Mouse (Mus musculus): ENCODE data around the gene Rfxap. TPM values are rescaled to one million over a fixed set of nuclear protein-coding genes. Genes with fewer than 3 reads are reported as not detected.

Rfxap gene
- 40.0 TPM for polyA plus RNA-seq (2015; fragmentation: Illumina TruSeq; extraction: RNeasy Lipid Tissue Mini Kit (QIAGEN cat#74804); ENCODE audit: low read depth, low replicate concordance)

DNA sequence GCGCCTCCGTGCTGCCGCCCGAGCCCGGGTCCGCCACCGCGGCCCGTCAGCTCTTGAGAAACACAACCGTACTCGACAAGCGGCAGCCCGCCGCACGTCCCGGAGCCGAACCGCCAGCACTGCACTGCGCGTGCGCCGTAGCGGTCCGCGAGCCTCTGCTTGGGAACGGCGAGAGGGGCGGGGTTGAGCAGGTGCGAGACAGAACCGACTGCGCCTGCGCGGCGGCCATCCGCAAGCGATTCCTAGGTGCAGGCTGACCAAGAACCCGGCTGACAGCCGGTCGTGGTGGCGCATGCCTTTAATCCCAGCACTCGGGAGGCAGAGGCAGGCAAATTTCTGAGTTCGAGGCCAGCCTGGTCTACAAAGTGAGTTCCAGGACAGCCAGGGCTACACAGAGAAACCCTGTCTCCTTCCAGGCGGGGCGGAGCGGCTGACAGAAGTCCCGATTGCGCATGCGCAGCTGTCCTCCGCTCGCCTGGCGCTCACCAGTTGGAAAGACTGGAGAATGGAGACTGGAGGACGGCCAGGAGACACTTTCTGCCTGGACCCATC lies at the start of gene Rfxap:
Gene Rfxap (minus strand): TSS at position 126 of the 552 bp plus-strand sequence.

DNA sequence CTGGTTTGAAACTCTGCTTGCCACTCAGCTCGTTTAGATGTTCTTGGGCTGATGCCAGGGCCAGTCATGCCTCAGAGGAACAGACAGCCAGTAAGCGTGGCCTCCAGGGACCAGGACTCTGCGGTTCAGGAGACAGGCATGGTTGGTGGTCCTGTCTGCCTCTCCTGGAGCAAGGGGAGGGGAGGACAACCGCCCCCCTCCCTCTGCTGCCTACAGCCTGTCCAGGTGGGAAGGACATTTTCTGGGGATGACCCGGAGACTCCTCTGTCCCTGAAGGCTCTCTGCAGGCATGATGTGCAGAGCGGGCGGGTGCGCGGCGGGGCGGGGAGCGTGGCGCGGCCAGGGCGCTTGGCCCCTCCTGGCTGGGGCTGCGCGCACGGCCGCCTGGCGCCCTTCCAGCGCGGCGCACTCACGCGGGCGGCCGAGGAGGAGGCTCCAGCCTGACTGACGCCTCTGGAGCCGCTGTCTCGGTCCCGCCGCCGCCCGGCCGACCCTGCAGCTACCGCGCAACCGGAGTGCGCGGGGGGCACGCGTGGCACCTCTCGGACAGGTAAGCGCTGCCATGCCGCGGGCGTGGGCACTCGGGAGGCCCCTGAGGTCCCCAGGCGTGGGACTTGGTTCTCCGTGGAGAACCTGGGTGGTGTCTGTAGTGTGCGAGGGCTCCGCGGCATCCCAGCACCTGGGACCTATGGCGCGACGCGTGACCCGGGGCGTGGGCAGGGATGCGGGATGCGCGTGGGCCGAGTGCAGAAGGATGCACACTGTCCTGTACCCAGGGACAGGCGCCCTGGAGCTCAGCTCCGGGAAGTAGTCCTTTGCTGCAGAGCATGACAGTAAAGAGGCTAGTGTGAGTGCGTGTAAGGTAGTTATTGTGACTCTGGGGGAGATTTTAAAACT lies 52.2 kb downstream of the Rfxap start, which contains the start of gene Smad9:
Gene Smad9 (plus strand): TSS at position 438 of the 897 bp plus-strand sequence.

Other genes starting within 250 kb of the Rfxap start
- gene Supt20, start 115.0 kb downstream of the Rfxap start, polyA plus RNA-seq (2015; fragmentation: Illumina TruSeq; extraction: RNeasy Lipid Tissue Mini Kit (QIAGEN cat#74804); ENCODE audit: low read depth, low replicate concordance): 32.2 TPM
- not detected for gene Gm21958, start 93.4 kb downstream of the Rfxap start, polyA plus RNA-seq (2015; fragmentation: Illumina TruSeq; extraction: RNeasy Lipid Tissue Mini Kit (QIAGEN cat#74804); ENCODE audit: low read depth, low replicate concordance)
- 29.3 TPM for gene Exosc8, start 72.4 kb downstream of the Rfxap start, polyA plus RNA-seq (2015; fragmentation: Illumina TruSeq; extraction: RNeasy Lipid Tissue Mini Kit (QIAGEN cat#74804); ENCODE audit: low read depth, low replicate concordance)
- 31.0 TPM for gene Alg5, start 72.3 kb downstream of the Rfxap start, polyA plus RNA-seq (2015; fragmentation: Illumina TruSeq; extraction: RNeasy Lipid Tissue Mini Kit (QIAGEN cat#74804); ENCODE audit: low read depth, low replicate concordance)
- gene Smad9, start 52.2 kb downstream of the Rfxap start, polyA plus RNA-seq (2015; fragmentation: Illumina TruSeq; extraction: RNeasy Lipid Tissue Mini Kit (QIAGEN cat#74804); ENCODE audit: low read depth, low replicate concordance): 7.6 TPM
- 22.8 TPM for gene Sertm1, start 108.1 kb upstream of the Rfxap start, polyA plus RNA-seq (2015; fragmentation: Illumina TruSeq; extraction: RNeasy Lipid Tissue Mini Kit (QIAGEN cat#74804); ENCODE audit: low read depth, low replicate concordance)
- gene Ccna1, start 247.7 kb upstream of the Rfxap start, polyA plus RNA-seq (2015; fragmentation: Illumina TruSeq; extraction: RNeasy Lipid Tissue Mini Kit (QIAGEN cat#74804); ENCODE audit: low read depth, low replicate concordance): 1.7 TPM

All from brain, adult 10 weeks (tissue).